Mouse (Mus musculus): ENCODE measurements around the gene Vax2.

GRCm38 (mm10) chr6:83692962-83693361 lies 18.1 kb upstream of the Vax2 start:
- TF ChIP-seq MAFK (IDR thresholded peaks at IDR 0.05; ENCODE audit: insufficient read depth, low read depth, low read length) (no peak), HCFC1 (IDR thresholded peaks at IDR 0.05; ENCODE audit: borderline replicate concordance, insufficient read depth, low read length) (no peak), CHD2 (IDR thresholded peaks at IDR 0.05; ENCODE audit: low read depth, low read length) (no peak), ZC3H11A (IDR thresholded peaks at IDR 0.05; ENCODE audit: borderline replicate concordance, low read depth, low read length) (no peak), ZNF384 (IDR thresholded peaks at IDR 0.05; ENCODE audit: low read depth, low read length) (no peak)

All from ES-E14 (cell line).